Comparison of ENCODE assay signal across 8 mouse cellular contexts in the genomic region with DNA sequence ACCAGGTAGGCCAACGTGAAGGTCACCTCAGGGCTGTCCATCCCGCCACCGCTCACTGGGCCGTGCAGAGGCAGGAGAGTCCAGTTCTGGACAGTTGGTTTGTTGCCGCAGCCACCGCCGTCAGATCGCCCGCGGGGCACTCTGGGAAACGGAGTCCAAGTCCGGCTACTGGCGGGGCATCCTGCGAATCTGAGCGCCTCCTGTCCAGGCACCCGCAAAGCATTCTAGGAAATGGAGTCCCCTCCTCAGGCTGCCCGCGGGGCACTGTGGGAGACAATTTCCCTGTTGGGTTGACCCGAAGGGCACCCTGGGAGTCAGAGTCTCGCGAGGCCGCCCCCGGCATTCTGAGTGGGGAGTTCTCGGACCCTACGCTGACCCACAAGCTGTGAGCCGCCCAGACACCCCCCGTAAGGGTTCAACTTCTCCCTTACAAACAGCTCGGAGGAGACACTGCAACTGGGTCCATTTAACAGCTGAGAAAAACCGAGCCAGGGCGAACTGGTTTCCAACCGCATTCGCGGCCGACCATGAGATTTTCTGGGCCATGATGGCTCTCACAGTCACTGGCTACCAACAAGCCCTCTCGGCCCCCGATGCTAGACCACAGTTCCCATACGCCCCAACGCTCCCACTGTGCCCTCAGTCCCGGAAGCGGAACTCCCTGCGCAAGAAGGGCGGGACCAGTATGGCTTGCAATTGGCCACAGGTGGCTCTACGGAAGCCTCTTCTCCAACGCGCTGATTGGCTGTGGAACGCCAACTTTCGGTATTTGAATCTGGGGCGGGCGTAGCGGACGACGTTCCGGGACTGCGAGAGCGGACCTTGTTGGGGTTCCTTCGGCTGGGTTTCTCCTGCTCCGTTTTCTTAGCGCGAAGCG. TPM values are rescaled to one million over a fixed set of nuclear protein-coding genes. Genes with fewer than 3 reads are reported as not detected.
DNase-seq lines count a peak whose midpoint lies in the region; ATAC-seq and TF ChIP-seq lines count a peak whose summit lies in the region.

A gene (plus strand): TSS at position 342 of the 877 bp plus-strand sequence.
A gene (minus strand): TSS at position 630 of the 877 bp plus-strand sequence.

- peak; percentile 42; the same call in 1 of the 2 replicates for TF ChIP-seq POLR2A in olfactory bulb, adult 2 months (IDR thresholded peaks at IDR 0.05; ENCODE audit: insufficient read depth, low read depth, low read length)
- TF ChIP-seq POLR2A in thymus, adult 2 months (IDR thresholded peaks at IDR 0.05; ENCODE audit: control insufficient read depth, extremely low read depth, insufficient read depth, low read length, poor library complexity): peak; percentile 62; the same call in 1 of the 2 replicates

- peaks cover 60% of the 10 kb centered on the region for H3K4me1 ChIP-seq in G1E (ENCODE audit: insufficient read depth, low read depth, low read length)
- peaks cover 35% of the 10 kb centered on the region for H3K4me1 ChIP-seq in forebrain, embryonic 16.5 days (replicated peaks; ENCODE audit: control insufficient read depth, insufficient read depth, low read length)
- H3K4me1 ChIP-seq in lung, embryonic 14.5 days (ENCODE audit: insufficient read depth): 0 out of 2 replicates have a peak, but pooled peaks cover 4% of the 10 kb centered on the region
- H3K4me1 ChIP-seq in olfactory bulb, adult 2 months (ENCODE audit: control insufficient read depth, insufficient read depth, low read length): peaks cover 16% of the 10 kb centered on the region
- H3K4me1 ChIP-seq in thymus, adult 2 months (replicated peaks; ENCODE audit: control insufficient read depth, insufficient read depth, low read length): peaks cover 10% of the 10 kb centered on the region

- ATAC-seq in G1E (ENCODE audit: extremely low read depth, insufficient number of reproducible peaks, low FRiP score, poor library complexity, severe bottlenecking): peak; percentile 88
- peak; percentile 98 for ATAC-seq in forebrain, embryonic 16.5 days
- peak; percentile 97 for ATAC-seq in lung, embryonic 14.5 days (ENCODE audit: insufficient read depth)

- TF ChIP-seq CTCF in G1E (IDR thresholded peaks at IDR 0.05; ENCODE audit: low read depth, low read length): no peak
- peak; percentile 11 for TF ChIP-seq CTCF in layer of hippocampus, adult 2 months (conservative IDR thresholded peaks at IDR 0.05)
- TF ChIP-seq CTCF in lung, embryonic 14.5 days (IDR thresholded peaks at IDR 0.05; ENCODE audit: low read depth): 0 out of 2 replicates have a peak, but pooled peaks have one; percentile 1
- no peak for TF ChIP-seq CTCF in olfactory bulb, adult 2 months (IDR thresholded peaks at IDR 0.05; ENCODE audit: insufficient read depth, low read depth, low read length)
- no peak for TF ChIP-seq CTCF in thymus, adult 2 months (IDR thresholded peaks at IDR 0.05; ENCODE audit: borderline replicate concordance, control insufficient read depth, extremely low read depth, insufficient read depth, low read length, poor library complexity)

- H3K9me3 ChIP-seq in G1E (replicated peaks): no peaks in the 10 kb centered on the region
- no peaks in the 10 kb centered on the region for H3K9me3 ChIP-seq in forebrain, embryonic 16.5 days (ENCODE audit: control insufficient read depth, low read length)
- no peaks in the 10 kb centered on the region for H3K9me3 ChIP-seq in lung, embryonic 14.5 days (ENCODE audit: low read depth, low read length)

- WGBS in forebrain, embryonic 16.5 days: under 1% methylated on average over 60 of the region's 60 CpGs
- WGBS in lung, embryonic 14.5 days: under 1% methylated on average over 60 of the region's 60 CpGs
- under 1% methylated on average over 60 of the region's 60 CpGs for WGBS in olfactory bulb, adult 2 months
- under 1% methylated on average over 60 of the region's 60 CpGs for WGBS in thymus, adult 2 months

- H3K27me3 ChIP-seq in G1E (ENCODE audit: insufficient read depth, low read length): no peaks in the 10 kb centered on the region
- no peaks in the 10 kb centered on the region for H3K27me3 ChIP-seq in forebrain, embryonic 16.5 days (replicated peaks; ENCODE audit: control insufficient read depth, insufficient read depth, low read length)
- H3K27me3 ChIP-seq in lung, embryonic 14.5 days (ENCODE audit: insufficient read depth, low read length): no peaks in the 10 kb centered on the region
- H3K27me3 ChIP-seq in thymus, adult 2 months (ENCODE audit: control insufficient read depth, insufficient read depth, low read length): no peaks in the 10 kb centered on the region

- H3K9ac ChIP-seq in forebrain, embryonic 16.5 days (replicated peaks; ENCODE audit: low read depth, low read length): peak within 1 kb of the TSS; percentile 70
- H3K9ac ChIP-seq in lung, embryonic 14.5 days: peak within 1 kb of the TSS; percentile 86

- peak within 1 kb of the TSS; percentile 93 for H3K4me3 ChIP-seq in G1E (ENCODE audit: low read depth, low read length)
- H3K4me3 ChIP-seq in forebrain, embryonic 16.5 days (replicated peaks; ENCODE audit: low read length): peak within 1 kb of the TSS; percentile 82
- H3K4me3 ChIP-seq in layer of hippocampus, adult 2 months: peak within 1 kb of the TSS; percentile 84
- peak within 1 kb of the TSS; percentile 87 for H3K4me3 ChIP-seq in lung, embryonic 14.5 days (ENCODE audit: low read depth, low read length)
- H3K4me3 ChIP-seq in olfactory bulb, adult 2 months (ENCODE audit: insufficient read depth, low read depth, low read length): peak within 1 kb of the TSS; percentile 65
- peak within 1 kb of the TSS; percentile 74 for H3K4me3 ChIP-seq in thymus, adult 2 months (ENCODE audit: control insufficient read depth, insufficient read depth, low read length)

- H3K36me3 ChIP-seq in G1E (replicated peaks): peaks cover 69% of the 10 kb centered on the region
- no peaks in the 10 kb centered on the region for H3K36me3 ChIP-seq in forebrain, embryonic 16.5 days (ENCODE audit: control insufficient read depth, insufficient read depth)
- peaks cover 54% of the 10 kb centered on the region for H3K36me3 ChIP-seq in lung, embryonic 14.5 days (ENCODE audit: insufficient read depth)
- H3K36me3 ChIP-seq in thymus, adult 2 months (ENCODE audit: control insufficient read depth, insufficient read depth, low read length): 0 out of 2 replicates have a peak, but pooled peaks cover 4% of the 10 kb centered on the region

- peak within 1 kb of the TSS; percentile 97 for H3K4me2 ChIP-seq in forebrain, embryonic 16.5 days (ENCODE audit: low read length)
- peak within 1 kb of the TSS; percentile 83 for H3K4me2 ChIP-seq in lung, embryonic 14.5 days

- H3K27ac ChIP-seq in forebrain, embryonic 16.5 days (ENCODE audit: low read length): peak within 1 kb of the TSS; percentile 96
- peak within 1 kb of the TSS; percentile 99 for H3K27ac ChIP-seq in layer of hippocampus, adult 2 months
- peak within 1 kb of the TSS; percentile 93 for H3K27ac ChIP-seq in lung, embryonic 14.5 days (ENCODE audit: low read depth)
- peak within 1 kb of the TSS; percentile 98 for H3K27ac ChIP-seq in olfactory bulb, adult 2 months (ENCODE audit: insufficient read depth, low read depth, low read length)
- peak within 1 kb of the TSS; percentile 81 for H3K27ac ChIP-seq in thymus, adult 2 months (ENCODE audit: control insufficient read depth, insufficient read depth, low read length)

- peak; percentile 97 for DNase-seq in G1E (ENCODE audit: low spot score)
- DNase-seq in cerebellum, adult 18-20 months: peak; percentile 97 to 100
- DNase-seq in heart, postnatal 36 days: peak; percentile 95 to 97
- DNase-seq in layer of hippocampus, adult 2 months (ENCODE audit: low spot score in 2 of 2): peak; percentile 97 to 99
- DNase-seq in lung, embryonic 14.5 days: peak; percentile 99
- peak; percentile 97 for DNase-seq in thymus, adult 2 months

- intact Hi-C loops in heart, postnatal 36 days (cut with DNase I): loop anchor here (2.0 to 10.0 kb wide), 4 partner anchors 27 to 527 kb away; a partner anchor contains a TSS

RNA-seq across cellular contexts. Expression of the first gene that starts in this region (rescaled TPM):
- 112 and 119 TPM in 2 replicates for total RNA-seq in G1E (2014; fragmentation: Nextera tagmentation)
- 150 and 155 TPM in 2 replicates for total RNA-seq in G1E (2017)
- 81.8 and 94.2 TPM in 2 replicates for polyA plus RNA-seq in G1E (2012)
- polyA plus RNA-seq in forebrain, embryonic 16.5 days (2015; fragmentation: Nextera tagmentation; extraction: Ambion mirVana): 71.9 and 85.2 TPM in 2 replicates
- total RNA-seq in heart, postnatal 36 days (2021): 1 to 10 TPM; 2.0 to 2.2 TPM
- total RNA-seq in layer of hippocampus, adult 2 months (2021): 1 to 10 TPM; 5.7 to 7.9 TPM
- polyA plus RNA-seq in lung, embryonic 14.5 days (2014; fragmentation: Nextera tagmentation; extraction: Ambion mirVana): 254 and 261 TPM in 2 replicates
- not detected in 2 replicates for polyA plus RNA-seq in olfactory bulb, adult 2 months (2012; ENCODE audit: insufficient read depth, insufficient read length, low replicate concordance, missing spikeins)
- polyA plus RNA-seq in thymus, adult 2 months (2012; rRNA removed): 57.3 and 72.7 TPM in 2 replicates

RNA-seq across cellular contexts. Expression of the second gene that starts in this region (rescaled TPM):
- total RNA-seq in G1E (2014; fragmentation: Nextera tagmentation): 20.7 and 22.3 TPM in 2 replicates
- 29.2 and 30.0 TPM in 2 replicates for total RNA-seq in G1E (2017)
- polyA plus RNA-seq in G1E (2012): 12.9 and 13.7 TPM in 2 replicates
- polyA plus RNA-seq in forebrain, embryonic 16.5 days (2015; fragmentation: Nextera tagmentation; extraction: Ambion mirVana): 35.4 and 39.1 TPM in 2 replicates
- total RNA-seq in heart, postnatal 36 days (2021): 10 to 100 TPM; 20.8 to 21.0 TPM
- 10 to 100 TPM; 24.0 to 25.2 TPM for total RNA-seq in layer of hippocampus, adult 2 months (2021)
- 38.3 and 39.7 TPM in 2 replicates for polyA plus RNA-seq in lung, embryonic 14.5 days (2014; fragmentation: Nextera tagmentation; extraction: Ambion mirVana)
- polyA plus RNA-seq in olfactory bulb, adult 2 months (2012; ENCODE audit: insufficient read depth, insufficient read length, low replicate concordance, missing spikeins): not detected in 2 replicates
- 71.6 and 78.0 TPM in 2 replicates for polyA plus RNA-seq in thymus, adult 2 months (2012; rRNA removed)

Comparison
In these comparisons a context has a peak if more than half of its experiments do, and no peak if none do; other contexts are left out.
1. Peak in every context shown above with its lines: DNase-seq, ATAC-seq, H3K4me3 ChIP-seq and H3K27ac ChIP-seq.
2. RNA of the first gene that starts in this region (total RNA-seq): 112 to 155 TPM in G1E; 5.7 to 7.9 TPM in layer of hippocampus, adult 2 months and 2.0 to 2.2 TPM in heart, postnatal 36 days; every median in the first group is over 10 times any median in the second.
3. RNA of the second gene that starts in this region (polyA plus RNA-seq): 71.6 to 78.0 TPM in thymus, adult 2 months, 35.4 to 39.1 TPM in forebrain, embryonic 16.5 days, 38.3 to 39.7 TPM in lung, embryonic 14.5 days and 12.9 to 13.7 TPM in G1E; not detected in olfactory bulb, adult 2 months; every median in the first group is over 10 times any median in the second.
4. CTCF ChIP-seq: peak in layer of hippocampus, adult 2 months (single experiment) and lung, embryonic 14.5 days (single experiment); none in G1E (single experiment), olfactory bulb, adult 2 months (single experiment) and thymus, adult 2 months (single experiment).